9 mouse cellular contexts compared by ENCODE assay signal in genomic region chr5:123015915-123016314, GRCm38 (mm10). TPM values are rescaled to one million over a fixed set of nuclear protein-coding genes. Genes with fewer than 3 reads are reported as not detected.
DNase-seq lines count a peak whose midpoint lies in the region; ATAC-seq and TF ChIP-seq lines count a peak whose summit lies in the region.
"Had no signal": no experiment of that assay in that cellular context is flagged by ENCODE, and none has a peak within 500 bp of the region (broad histone marks: within the 10 kb centered on the region; RNA-seq: fewer than 3 reads in every experiment).

No protein-coding gene starts in this region.

- H3K27ac ChIP-seq in heart, embryonic 12.5 days (ENCODE audit: poor library complexity, severe bottlenecking): peak overlapping the region; percentile 97
- no peak overlapping the region for H3K27ac ChIP-seq in ES-E14 (ENCODE audit: insufficient read depth, low read depth, low read length, poor library complexity, severe bottlenecking)
- H3K27ac ChIP-seq in hindbrain, embryonic 13.5 days: peak overlapping the region; percentile 93

- DNase-seq in heart, adult 9 months (ENCODE audit: low spot score in 2 of 2): no peak
- no peak for DNase-seq in ES-E14 (ENCODE audit: low read depth, low spot score)
- peak; percentile 28 for DNase-seq in lung, postnatal 14 days
- DNase-seq in layer of hippocampus, adult 9-10 months (ENCODE audit: low spot score): no peak
- no peak for DNase-seq in thymus, postnatal 10 days (ENCODE audit: low spot score in 2 of 2)
- DNase-seq in thymus, postnatal 25 days: no peak

- H3K4me3 ChIP-seq in heart, embryonic 12.5 days: peak overlapping the region; percentile 82
- H3K4me3 ChIP-seq in ES-E14 (ENCODE audit: insufficient read depth in 1 of 2, low read depth in 1 of 2, low read length in 2 of 2, poor library complexity in 1 of 2, severe bottlenecking in 1 of 2): peak overlapping the region; percentile 72 to 91
- peak overlapping the region; percentile 74 for H3K4me3 ChIP-seq in hindbrain, embryonic 13.5 days

- H3K4me2 ChIP-seq in heart, embryonic 12.5 days: peak overlapping the region; percentile 79
- H3K4me2 ChIP-seq in hindbrain, embryonic 13.5 days: peak overlapping the region; percentile 83

- in situ Hi-C loops in ES-E14 (cut with MboI; ENCODE audit: low sequenced_read_pairs in 2 of 2, unreplicated experiment in 2 of 2): no loop called here

- peaks cover 50% of the 10 kb centered on the region for H3K4me1 ChIP-seq in heart, embryonic 12.5 days (replicated peaks)
- H3K4me1 ChIP-seq in ES-E14 (ENCODE audit: control insufficient read depth in 2 of 2, insufficient read depth in 2 of 2, low read length in 2 of 2, poor library complexity in 1 of 2): peaks cover 3 to 11% of the 10 kb centered on the region in 2 experiments; a peak in 1 of 4 replicates
- H3K4me1 ChIP-seq in hindbrain, embryonic 13.5 days (replicated peaks): peaks cover 54% of the 10 kb centered on the region

- H3K9me3 ChIP-seq in heart, embryonic 12.5 days (replicated peaks): no peaks in the 10 kb centered on the region
- H3K9me3 ChIP-seq in ES-E14 (ENCODE audit: control insufficient read depth, insufficient read depth, low read depth, low read length): no peaks in the 10 kb centered on the region
- H3K9me3 ChIP-seq in hindbrain, embryonic 13.5 days: no peaks in the 10 kb centered on the region

- H3K36me3 ChIP-seq in heart, embryonic 12.5 days: peaks cover 10% of the 10 kb centered on the region
- no peaks in the 10 kb centered on the region for H3K36me3 ChIP-seq in ES-E14 (ENCODE audit: control insufficient read depth, insufficient read depth, low read length, poor library complexity, severe bottlenecking)
- no peaks in the 10 kb centered on the region for H3K36me3 ChIP-seq in hindbrain, embryonic 13.5 days

- 15% methylated on average over 8 of the region's 8 CpGs for WGBS in heart, embryonic 12.5 days
- 22% methylated on average over 8 of the region's 8 CpGs for WGBS in hindbrain, embryonic 13.5 days

- H3K27me3 ChIP-seq in heart, embryonic 12.5 days (replicated peaks): no peaks in the 10 kb centered on the region
- H3K27me3 ChIP-seq in hindbrain, embryonic 13.5 days: no peaks in the 10 kb centered on the region
- H3K27me3 ChIP-seq: Patski had no signal

- peak overlapping the region; percentile 79 for H3K9ac ChIP-seq in heart, embryonic 12.5 days
- H3K9ac ChIP-seq in ES-E14 (ENCODE audit: insufficient read depth, low read depth, low read length, poor library complexity, severe bottlenecking): peak overlapping the region; percentile 70
- H3K9ac ChIP-seq in hindbrain, embryonic 13.5 days: peak overlapping the region; percentile 86

- no peak for ATAC-seq in heart, embryonic 12.5 days (ENCODE audit: insufficient number of reproducible peaks, low FRiP score)
- ATAC-seq in hindbrain, embryonic 13.5 days (ENCODE audit: low FRiP score): no peak

TF ChIP-seq in ES-E14, 5 proteins besides CTCF, POLR2A, EP300 and RAD21:
- TF ChIP-seq MAFK (IDR thresholded peaks at IDR 0.05; ENCODE audit: insufficient read depth, low read depth, low read length): no peak
- TF ChIP-seq ZNF384 (IDR thresholded peaks at IDR 0.05; ENCODE audit: low read depth, low read length): no peak
- TF ChIP-seq HCFC1 (IDR thresholded peaks at IDR 0.05; ENCODE audit: borderline replicate concordance, insufficient read depth, low read length): no peak
- no peak for TF ChIP-seq ZC3H11A (IDR thresholded peaks at IDR 0.05; ENCODE audit: borderline replicate concordance, low read depth, low read length)
- TF ChIP-seq CHD2 (IDR thresholded peaks at IDR 0.05; ENCODE audit: low read depth, low read length): no peak

RNA-seq across cellular contexts. Expression of gene Orai1, which starts 1.0 kb away (rescaled TPM):
- polyA plus RNA-seq in heart, embryonic 12.5 days (2016; fragmentation: Nextera tagmentation; extraction: Ambion mirVana): 22.8 and 23.3 TPM in 2 replicates
- total RNA-seq in ES-E14 (2012; rRNA removed): 20.0 and 33.4 TPM in 2 replicates
- polyA plus RNA-seq in hindbrain, embryonic 13.5 days (2015; fragmentation: Nextera tagmentation; extraction: Ambion mirVana): 11.8 and 12.3 TPM in 2 replicates

RNA-seq across cellular contexts. Expression of gene Kdm2b, which starts 26.3 kb away (rescaled TPM):
- 38.6 and 39.8 TPM in 2 replicates for polyA plus RNA-seq in heart, embryonic 12.5 days (2016; fragmentation: Nextera tagmentation; extraction: Ambion mirVana)
- total RNA-seq in ES-E14 (2012; rRNA removed): 66.1 and 68.6 TPM in 2 replicates
- polyA plus RNA-seq in hindbrain, embryonic 13.5 days (2015; fragmentation: Nextera tagmentation; extraction: Ambion mirVana): 101 and 104 TPM in 2 replicates

RNA-seq across cellular contexts. Expression of gene Morn3, which starts 30.9 kb away (rescaled TPM):
- not detected in 2 replicates for polyA plus RNA-seq in heart, embryonic 12.5 days (2016; fragmentation: Nextera tagmentation; extraction: Ambion mirVana)
- total RNA-seq in ES-E14 (2012; rRNA removed): 0.62 and 0.63 TPM in 2 replicates
- polyA plus RNA-seq in hindbrain, embryonic 13.5 days (2015; fragmentation: Nextera tagmentation; extraction: Ambion mirVana): 0.65 and 1.5 TPM in 2 replicates

RNA-seq across cellular contexts. Expression of gene Tmem120b, which starts 52.3 kb away (rescaled TPM):
- polyA plus RNA-seq in heart, embryonic 12.5 days (2016; fragmentation: Nextera tagmentation; extraction: Ambion mirVana): 12.9 and 13.0 TPM in 2 replicates
- total RNA-seq in ES-E14 (2012; rRNA removed): 21.9 and 29.4 TPM in 2 replicates
- polyA plus RNA-seq in hindbrain, embryonic 13.5 days (2015; fragmentation: Nextera tagmentation; extraction: Ambion mirVana): 18.0 and 18.6 TPM in 2 replicates
